Mouse (Mus musculus) cortical plate, adult 2 months (tissue): ENCODE data around the gene Samd4b.

ENCODE experiments used
- CTCF ChIP-seq: fragments of 200-500 bp; IDR thresholded peaks from 2 replicates; pipeline ENCODE4 v1.5.1; 2011; ENCODE audit warnings: mild to moderate bottlenecking, control low read depth, low read length; ENCODE audit not compliant: insufficient read depth; ENCODE audit errors: extremely low read depth
- POLR2A ChIP-seq: fragments of 200-500 bp; IDR thresholded peaks from 2 replicates; pipeline ENCODE4 v1.6.1; 2011; ENCODE audit warnings: mild to moderate bottlenecking, low read length, control low read depth; ENCODE audit not compliant: insufficient read depth; ENCODE audit errors: extremely low read depth

- no peak for TF ChIP-seq CTCF
- no peak for TF ChIP-seq POLR2A
These were observed 214.3 kb downstream of the Samd4b start for GRCm38 (mm10) chr7:28383606-28384005.
